Mouse (Mus musculus) embryonic facial prominence, embryonic 15.5 days (tissue): ENCODE measurements around the gene Mllt6. TPM values are rescaled to one million over a fixed set of nuclear protein-coding genes. Genes with fewer than 3 reads are reported as not detected.
A peak's percentile ranks its signal among the peaks of the same experiment; 100 is the strongest.
"Not testable (repeated sequence)": the region's sequence is repeated elsewhere in the genome, so short reads cannot be mapped to it uniquely, and the experiment has no call there.

ENCODE experiments used
- ATAC-seq: fragments of 200-750 bp; cut with Nextera tagmentation; 2 replicates; pipeline ENCODE4 v1.8.0; 2017; ENCODE audit warnings: low read depth, moderate TSS enrichment; ENCODE audit not compliant: insufficient number of reproducible peaks, low FRiP score, low TSS enrichment
- H3K27ac ChIP-seq: fragments of 300-500 bp; sonication (generic); replicated peaks from 2 replicates; pipeline ENCODE4 v1.5.1; 2015; ENCODE audit warnings: mild to moderate bottlenecking, inconsistent platforms
- H3K27me3 ChIP-seq: fragments of 300-500 bp; sonication (generic); 2 replicates; pipeline ENCODE4 v1.6.1; 2015; ENCODE audit warnings: inconsistent platforms
- H3K36me3 ChIP-seq: fragments of 300-500 bp; sonication (generic); 2 replicates; pipeline ENCODE4 v1.6.1; 2015; ENCODE audit warnings: mild to moderate bottlenecking, inconsistent platforms
- H3K4me1 ChIP-seq: fragments of 300-500 bp; sonication (generic); 2 replicates; pipeline ENCODE4 v1.6.1; 2015; ENCODE audit warnings: inconsistent platforms
- H3K4me2 ChIP-seq: fragments of 300-500 bp; sonication (generic); replicated peaks from 2 replicates; pipeline ENCODE4 v1.6.1; 2015; ENCODE audit warnings: mild to moderate bottlenecking, inconsistent platforms
- H3K4me3 ChIP-seq: fragments of 300-500 bp; sonication (generic); replicated peaks from 2 replicates; pipeline ENCODE4 v1.5.1; 2015; ENCODE audit warnings: mild to moderate bottlenecking, inconsistent platforms
- H3K9ac ChIP-seq: fragments of 300-500 bp; sonication (generic); 2 replicates; pipeline ENCODE4 v1.6.1; 2015; ENCODE audit warnings: inconsistent platforms
- H3K9me3 ChIP-seq: fragments of 300-500 bp; sonication (generic); replicated peaks from 2 replicates; pipeline ENCODE4 v1.6.1; 2016; ENCODE audit warnings: inconsistent platforms
- WGBS: fragments of 180-500 bp; shearing (Covaris S2); methylation state at CpG from one replicate; pipeline ENCODE4 v1.1.7; 2015; 5-methylcytosine and 5-hydroxymethylcytosine counted together
- microRNA-seq: library from miRNA; unstranded; fragments of <30 nt; microRNA quantifications from one replicate; pipeline ENCODE4, GENCODE M21; 2016; ENCODE audit warnings: borderline number of aligned reads
- polyA plus RNA-seq: library from polyadenylated mRNA; unstranded; fragments of >200 nt; fragmentation: Nextera tagmentation; extraction: Ambion mirVana; gene quantifications from 2 replicates; pipeline ENCODE4 v1.2.1, GENCODE M21; 2015

Gene Mllt6
- polyA plus RNA-seq, 1 experiment from 2014 or later, result 2.6 TPM

DNA sequence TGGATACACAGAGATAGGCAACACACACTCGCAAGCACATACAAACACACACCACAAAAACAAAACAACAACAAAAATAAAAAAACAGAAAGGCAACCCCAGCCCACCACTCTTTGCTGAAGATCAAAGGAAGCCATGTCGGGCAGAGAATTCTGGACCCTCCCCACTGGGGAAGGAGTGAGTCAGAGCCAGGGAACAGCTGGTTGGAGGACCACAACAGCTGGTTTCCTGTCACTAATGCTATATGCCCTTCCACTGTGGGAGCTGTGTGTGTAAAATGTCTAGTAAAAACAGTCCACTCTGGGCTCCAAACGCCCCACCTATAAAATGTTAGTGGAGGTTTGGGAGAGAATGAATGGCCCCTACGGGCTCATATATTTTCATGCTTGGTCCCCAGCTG, 58.1 kb downstream of the Mllt6 start:
- 88% methylated on average over 4 of the region's 4 CpGs for WGBS
- H3K4me3 ChIP-seq, result no peak overlapping the region
- H3K27me3 ChIP-seq, result no peaks in the 10 kb centered on the region

DNA sequence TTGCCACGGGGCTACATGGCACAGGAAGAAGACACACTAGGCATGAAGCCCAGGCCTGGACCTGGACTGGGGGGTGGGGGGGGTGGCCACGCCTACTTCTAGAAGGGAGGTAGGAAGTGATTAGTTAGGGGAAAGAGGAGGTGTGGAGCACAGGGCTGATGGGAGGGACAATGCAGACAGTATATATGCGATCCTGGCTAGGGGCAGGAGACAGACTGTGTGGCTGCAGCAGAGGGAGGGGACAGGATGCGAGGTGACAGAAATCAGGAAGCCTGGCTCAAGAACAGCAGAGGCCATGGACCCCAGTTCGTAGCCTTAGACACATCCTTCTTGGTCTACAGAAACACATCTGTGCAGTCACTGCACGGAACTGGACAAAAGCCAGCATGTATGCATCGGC, 60.5 kb downstream of the Mllt6 start:
- Histone ChIP-seq H3K36me3 (peaks cover 98% of the 10 kb centered on the region), H3K4me2 (no peak overlapping the region), H3K4me1 (0 out of 2 replicates have a peak, but pooled peaks cover 2% of the 10 kb centered on the region), H3K9ac (no peak overlapping the region), H3K27ac (no peak overlapping the region), H3K9me3 (no peaks in the 10 kb centered on the region), H3K4me3 (no peak overlapping the region), H3K27me3 (no peaks in the 10 kb centered on the region)
- 80% methylated on average over 7 of the region's 7 CpGs for WGBS
- ATAC-seq, result no peak

More for the DNA sequence above, 58.1 kb downstream of the Mllt6 start:
- no peak overlapping the region for H3K4me2 ChIP-seq
- H3K27ac ChIP-seq, result no peak overlapping the region
- no peaks in the 10 kb centered on the region for H3K9me3 ChIP-seq
- ATAC-seq, result no peak
- H3K36me3 ChIP-seq, result peaks cover 93% of the 10 kb centered on the region
- 0 out of 2 replicates have a peak, but pooled peaks cover 2% of the 10 kb centered on the region for H3K4me1 ChIP-seq
- no peak overlapping the region for H3K9ac ChIP-seq

DNA sequence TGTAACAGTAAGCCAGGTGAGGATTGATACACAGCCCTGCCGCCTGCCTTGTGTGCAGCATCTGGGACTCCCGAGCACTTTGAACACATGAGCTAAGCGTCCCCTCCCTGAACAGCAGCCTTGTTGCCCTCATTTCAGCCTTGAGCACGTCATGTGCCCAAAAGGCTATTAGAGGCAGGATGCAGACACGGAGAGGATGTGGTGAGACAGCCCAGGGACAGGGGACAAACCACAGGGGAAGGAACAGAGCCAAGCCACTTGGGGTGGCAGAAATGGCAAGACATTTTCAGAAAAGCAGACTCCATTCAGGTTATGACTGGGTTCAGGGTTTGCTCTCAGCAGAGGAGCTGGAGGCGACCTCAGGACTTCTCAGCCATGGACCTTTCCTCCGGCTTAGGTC, 65.1 kb downstream of the Mllt6 start:
- Histone ChIP-seq H3K4me3 (no peak overlapping the region), H3K27ac (no peak overlapping the region), H3K36me3 (peaks cover 87% of the 10 kb centered on the region), H3K27me3 (no peaks in the 10 kb centered on the region), H3K9me3 (no peaks in the 10 kb centered on the region), H3K9ac (no peak overlapping the region), H3K4me1 (0 out of 2 replicates have a peak, but pooled peaks cover 2% of the 10 kb centered on the region), H3K4me2 (no peak overlapping the region)
- ATAC-seq, result no peak
- 64% methylated on average over 7 of the region's 7 CpGs for WGBS

DNA sequence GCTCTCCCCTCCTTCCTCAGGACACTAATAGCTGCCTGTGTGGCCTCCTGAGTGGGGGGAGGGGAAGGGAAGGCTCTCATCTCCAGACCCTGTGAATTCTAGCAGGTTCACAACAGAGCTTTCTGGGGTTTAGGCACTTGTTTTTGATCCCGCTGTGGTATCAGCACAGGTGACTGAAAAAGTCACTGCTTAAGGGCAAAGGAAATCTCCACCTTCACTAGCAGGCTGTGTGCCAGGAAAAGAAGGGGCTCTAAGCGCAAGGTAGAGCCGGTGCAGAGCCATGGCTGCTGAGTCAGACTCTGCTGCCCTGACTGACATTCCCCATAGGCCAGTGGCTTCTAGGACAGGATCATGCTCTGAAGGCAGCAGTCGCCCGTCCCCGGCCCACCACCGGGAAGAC, 65.5 kb downstream of the Mllt6 start:
- ATAC-seq, result no peak
- 64% methylated on average over 7 of the region's 7 CpGs for WGBS
- Histone ChIP-seq H3K9me3 (no peaks in the 10 kb centered on the region), H3K4me3 (no peak overlapping the region), H3K27ac (no peak overlapping the region), H3K27me3 (no peaks in the 10 kb centered on the region), H3K4me1 (peaks cover 6% of the 10 kb centered on the region), H3K9ac (no peak overlapping the region), H3K4me2 (no peak overlapping the region), H3K36me3 (peaks cover 83% of the 10 kb centered on the region)

DNA sequence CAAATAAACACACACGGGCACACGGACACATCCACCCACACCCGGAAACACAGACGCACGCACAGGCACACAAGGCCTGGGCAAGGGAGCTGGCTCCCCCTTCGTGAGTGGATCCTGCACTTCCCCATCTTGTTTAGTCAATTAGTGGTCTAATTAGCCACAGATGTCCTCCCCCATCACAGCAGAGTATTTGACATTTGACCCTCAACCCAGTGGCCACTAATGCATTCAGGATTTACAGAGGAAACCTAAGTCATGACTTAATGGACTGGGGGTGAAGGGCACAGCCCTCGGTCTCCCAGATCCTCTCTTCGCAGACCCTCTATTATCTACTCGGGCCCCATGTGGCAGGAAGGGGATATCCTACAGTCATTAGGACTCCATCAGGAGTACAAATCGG, 70.5 kb downstream of the Mllt6 start:
- peaks cover 38% of the 10 kb centered on the region for H3K36me3 ChIP-seq
- no peak overlapping the region for H3K4me2 ChIP-seq
- 16% methylated on average over 10 of the region's 10 CpGs for WGBS
- peaks cover 23% of the 10 kb centered on the region for H3K4me1 ChIP-seq
- H3K27me3 ChIP-seq, result no peaks in the 10 kb centered on the region
- no peak overlapping the region for H3K9ac ChIP-seq
- H3K9me3 ChIP-seq, result no peaks in the 10 kb centered on the region
- H3K4me3 ChIP-seq, result no peak overlapping the region
- ATAC-seq, result no peak
- H3K27ac ChIP-seq, result peak overlapping the region; percentile 6; the same call in 1 of the 2 replicates

DNA sequence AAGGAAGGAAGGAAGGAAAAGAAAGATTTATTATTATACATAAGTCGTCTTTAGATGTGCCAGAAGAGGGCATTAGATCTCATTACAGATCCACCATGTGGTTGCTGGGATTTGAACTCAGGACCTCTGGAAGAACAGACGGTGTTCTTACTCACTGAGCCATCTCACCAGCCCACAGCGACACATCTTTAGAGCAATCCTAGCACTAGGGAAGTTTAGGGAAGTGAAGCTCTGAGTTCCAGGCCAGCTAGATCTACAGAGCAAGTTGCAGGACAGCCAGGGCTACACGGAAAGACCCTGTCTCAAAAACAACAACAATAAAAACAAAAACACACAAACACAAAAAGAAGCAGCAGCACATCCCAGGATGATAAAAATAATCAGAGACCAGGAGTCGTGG, 71.6 kb downstream of the Mllt6 start:
- Histone ChIP-seq H3K36me3 (peaks cover 31% of the 10 kb centered on the region), H3K4me1 (peaks cover 24% of the 10 kb centered on the region)
- not testable (repeated sequence) for ATAC-seq, H3K27ac ChIP-seq, H3K4me2 ChIP-seq, H3K4me3 ChIP-seq, H3K9ac ChIP-seq, H3K27me3 ChIP-seq, H3K9me3 ChIP-seq
- 82% methylated on average over 5 of the region's 5 CpGs for WGBS

Small RNA genes lying within 50 kb of the gene (microRNA-seq; reads per million reads assigned to microRNA genes)
- gene Gm24158 (not detected), gene Mir6927 (not detected)

Other genes starting within 250 kb of the Mllt6 start
- gene Arhgap23, start 247.9 kb upstream of the Mllt6 start, polyA plus RNA-seq, result 9.6 and 10.4 TPM in 2 replicates
- 1.4 and 1.7 TPM in 2 replicates for gene 4933428G20Rik, start 163.1 kb upstream of the Mllt6 start, polyA plus RNA-seq
- gene Srcin1, start 87.2 kb upstream of the Mllt6 start, polyA plus RNA-seq, result 2.0 and 2.2 TPM in 2 replicates
- 3.7 and 4.3 TPM in 2 replicates for gene Epop, start 33.7 kb upstream of the Mllt6 start, polyA plus RNA-seq
- gene Cisd3, start 22.4 kb downstream of the Mllt6 start, polyA plus RNA-seq, result 30.7 and 32.7 TPM in 2 replicates
- 12.0 and 12.6 TPM in 2 replicates for gene Pcgf2, start 37.1 kb downstream of the Mllt6 start, polyA plus RNA-seq
- 440 and 475 TPM in 2 replicates for gene Psmb3, start 40.0 kb downstream of the Mllt6 start, polyA plus RNA-seq
- 1.7 and 2.0 TPM in 2 replicates for gene Pip4k2b, start 81.3 kb downstream of the Mllt6 start, polyA plus RNA-seq
- gene Cwc25, start 103.1 kb downstream of the Mllt6 start, polyA plus RNA-seq, result 18.0 and 20.7 TPM in 2 replicates
- gene 1700001P01Rik, start 112.5 kb downstream of the Mllt6 start, polyA plus RNA-seq, result 0.95 TPM in 1 of 2 replicates, not detected in the other
- gene Rpl23, start 119.0 kb downstream of the Mllt6 start, polyA plus RNA-seq, result 567 and 575 TPM in 2 replicates
- gene Lasp1, start 135.6 kb downstream of the Mllt6 start, polyA plus RNA-seq, result 117 and 121 TPM in 2 replicates
- 6.8 and 7.4 TPM in 2 replicates for gene B230217C12Rik, start 177.4 kb downstream of the Mllt6 start, polyA plus RNA-seq
- gene Fbxo47, start 220.7 kb downstream of the Mllt6 start, polyA plus RNA-seq, result 0.39 and 0.57 TPM in 2 replicates